Mouse (Mus musculus) left cerebral cortex, adult 11 months (tissue): Measurements from ENCODE around the gene Fgfrl1.
A peak's percentile ranks its signal among the peaks of the same experiment; 100 is the strongest.
"Not testable (repeated sequence)": the region's sequence is repeated elsewhere in the genome, so short reads cannot be mapped to it uniquely, and the experiment has no call there.

Source experiments
- DNase-seq: peaks from one replicate; pipeline ENCODE4 v3.0.0; 2022; ENCODE audit warnings: low spot score

Fgfrl1 gene

DNA sequence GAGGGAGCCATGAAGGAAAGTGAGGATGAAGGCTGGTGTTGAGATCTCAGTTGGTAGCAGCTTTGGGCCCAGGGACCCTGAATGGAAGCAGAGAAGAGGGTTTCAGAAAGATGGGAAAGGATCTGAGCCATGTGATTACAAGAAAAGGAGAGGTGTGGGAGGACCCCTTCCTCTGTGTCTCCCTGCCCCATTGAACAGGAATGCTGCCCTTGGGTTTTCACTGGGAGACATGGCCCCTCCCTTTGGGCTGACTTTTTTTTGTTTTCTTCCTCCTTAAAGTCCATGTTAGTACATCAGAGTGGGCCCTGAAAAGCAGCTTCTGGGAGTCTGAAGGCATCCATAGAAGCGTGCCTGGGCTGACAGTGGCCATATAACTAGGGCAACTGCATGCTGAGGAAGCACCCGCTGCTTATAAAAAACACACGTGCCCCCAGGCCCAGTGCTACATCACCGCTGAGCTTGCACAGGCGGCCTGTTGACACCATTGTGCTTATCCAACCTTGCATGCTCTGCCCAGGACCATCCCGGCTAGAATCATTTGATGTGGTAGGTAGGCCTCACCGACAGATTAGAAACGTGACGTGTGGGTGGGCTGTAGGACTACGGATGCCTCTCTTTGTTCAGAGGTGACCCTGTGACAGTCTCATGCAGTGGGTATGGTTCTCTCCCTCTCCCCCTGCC, 9.3 kb downstream of the Fgfrl1 start:
- no peak for DNase-seq

- no peak for DNase-seq
Measured at GRCm38 (mm10) chr5:108703754-108704626, 11.8 kb downstream of the Fgfrl1 start.

GRCm38 (mm10) chr5:108707758-108708157, 15.6 kb downstream of the Fgfrl1 start:
- DNase-seq: no peak

- no peak for DNase-seq
Measured at GRCm38 (mm10) chr5:108708419-108708818, 16.2 kb downstream of the Fgfrl1 start.

DNA sequence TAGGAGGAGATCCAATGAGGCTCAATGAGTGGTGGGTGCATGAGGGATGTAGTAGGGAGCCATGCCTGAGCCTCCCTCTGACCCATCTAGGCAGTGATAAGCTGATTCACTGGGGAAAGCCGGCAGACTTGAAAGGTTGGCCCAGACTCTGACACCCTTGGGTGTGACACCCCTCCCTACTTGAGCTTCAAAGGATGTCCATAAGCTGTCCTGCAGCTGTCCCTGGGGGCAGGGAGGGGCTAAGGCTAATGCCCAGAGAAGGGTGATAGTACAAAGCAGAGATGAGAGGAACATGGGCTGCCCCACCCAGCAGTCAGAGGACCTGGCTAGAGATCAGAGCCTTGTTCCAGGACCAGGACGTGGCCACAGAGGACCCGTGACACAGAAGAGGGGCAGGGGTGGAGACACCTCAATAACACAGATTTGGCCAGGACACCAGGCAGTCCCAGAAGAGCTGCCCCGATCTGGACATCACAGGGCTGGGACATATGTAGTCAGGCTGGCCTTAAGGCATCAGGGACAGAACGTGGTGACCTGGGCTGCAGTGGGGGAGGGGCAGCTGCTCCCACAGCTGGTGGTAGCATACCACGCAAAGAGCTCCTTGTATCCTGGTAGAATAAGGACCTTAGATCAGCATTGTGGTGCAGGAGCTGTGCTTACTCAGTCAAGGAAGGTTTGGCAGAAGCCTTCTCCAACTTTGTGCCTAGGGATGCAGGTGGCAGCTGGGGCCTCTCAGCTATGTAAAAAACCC, 17.0 kb downstream of the Fgfrl1 start:
- no peak for DNase-seq

DNA sequence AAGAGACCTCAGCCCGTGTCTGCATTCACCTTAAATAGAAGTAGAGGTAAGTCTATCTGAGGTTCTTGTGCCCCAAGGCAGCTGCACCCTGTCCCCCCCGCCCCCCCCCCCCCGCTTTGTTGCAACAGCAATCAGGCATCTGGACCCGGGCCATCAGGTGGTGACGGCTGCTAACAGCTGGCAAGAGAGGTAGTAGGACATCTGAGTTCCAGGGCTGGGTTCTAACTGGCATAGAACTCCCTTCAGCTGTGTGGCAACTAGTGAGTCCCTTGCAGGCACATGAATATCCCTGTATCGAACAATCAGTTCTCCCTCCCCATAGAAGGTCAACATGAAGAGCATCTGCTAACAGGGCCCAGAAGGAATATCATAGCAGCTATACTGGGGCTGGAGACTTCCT, 19.8 kb downstream of the Fgfrl1 start:
- no peak for DNase-seq

DNA sequence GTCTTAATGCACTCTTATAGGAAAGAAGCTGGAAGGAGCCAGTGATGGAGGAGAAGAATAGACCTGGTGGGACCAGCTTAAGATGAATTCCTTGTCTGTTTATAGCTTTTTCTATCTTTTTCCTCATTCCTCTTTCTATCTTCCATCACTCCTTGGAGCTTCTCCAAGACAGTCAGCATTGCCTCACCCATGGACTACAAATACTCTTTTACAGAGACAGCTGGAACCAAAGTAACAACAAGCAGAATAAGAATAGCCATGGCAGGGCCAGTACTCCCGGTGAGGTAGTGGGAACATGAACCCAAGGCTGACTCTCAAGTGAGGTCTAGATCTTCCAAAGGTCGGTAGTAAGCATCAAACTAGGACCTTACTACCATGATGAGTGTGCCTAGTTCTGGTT, 20.9 kb downstream of the Fgfrl1 start:
- DNase-seq: no peak

DNA sequence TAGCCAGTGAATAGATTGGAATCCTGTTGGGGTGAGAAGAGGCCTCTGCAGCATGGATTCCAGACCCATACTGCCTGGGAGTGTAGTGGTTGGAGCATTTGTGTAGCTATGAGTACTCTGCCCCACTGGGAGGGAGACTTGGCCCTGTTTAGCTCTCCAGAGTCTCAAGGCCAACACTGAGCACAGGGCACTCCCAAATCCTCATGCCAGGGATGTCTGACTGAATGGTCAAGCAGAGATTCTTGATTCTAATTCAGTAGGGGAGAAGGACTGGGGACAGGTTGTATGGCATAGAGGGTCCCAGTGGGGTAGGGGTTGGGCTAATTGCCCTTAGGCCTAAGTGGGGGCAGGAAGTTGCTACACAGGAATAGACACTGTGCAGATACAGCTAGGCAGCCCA, 21.5 kb downstream of the Fgfrl1 start:
- no peak for DNase-seq

GRCm38 (mm10) chr5:108714149-108714548, 22.0 kb downstream of the Fgfrl1 start:
- no peak for DNase-seq

DNA sequence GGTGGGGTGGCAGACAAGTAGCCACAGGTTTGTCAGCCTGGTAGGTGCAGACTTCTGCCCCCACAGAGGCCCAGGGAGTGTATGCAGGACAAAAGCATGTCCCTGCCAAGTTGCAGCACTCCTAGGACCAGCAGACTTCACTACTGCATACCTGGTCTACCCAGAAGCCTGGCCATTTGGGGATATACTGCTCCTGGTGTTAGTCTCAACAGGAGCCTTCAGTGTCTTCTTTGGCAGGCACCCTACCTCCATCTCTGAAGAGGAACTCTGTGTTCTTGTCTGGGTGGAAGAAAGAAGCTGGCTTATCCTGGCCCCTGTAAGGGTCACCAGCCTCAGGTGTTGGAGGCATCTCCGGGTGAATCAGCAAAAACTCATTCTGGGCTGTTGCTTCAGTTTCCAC, 23.8 kb downstream of the Fgfrl1 start:
- no peak for DNase-seq

GRCm38 (mm10) chr5:108718051-108718450, 25.9 kb downstream of the Fgfrl1 start:
- DNase-seq: no peak

- DNase-seq: no peak
Measured at GRCm38 (mm10) chr5:108719761-108720160, 27.6 kb downstream of the Fgfrl1 start.

GRCm38 (mm10) chr5:108724006-108724405, 31.8 kb downstream of the Fgfrl1 start:
- DNase-seq: no peak

GRCm38 (mm10) chr5:108726557-108727248, 34.5 kb downstream of the Fgfrl1 start:
- peak; percentile 71 for DNase-seq

GRCm38 (mm10) chr5:108727425-108727824, 35.2 kb downstream of the Fgfrl1 start:
- no peak for DNase-seq

- DNase-seq: no peak
Measured at GRCm38 (mm10) chr5:108741844-108742243, 49.7 kb downstream of the Fgfrl1 start.

DNA sequence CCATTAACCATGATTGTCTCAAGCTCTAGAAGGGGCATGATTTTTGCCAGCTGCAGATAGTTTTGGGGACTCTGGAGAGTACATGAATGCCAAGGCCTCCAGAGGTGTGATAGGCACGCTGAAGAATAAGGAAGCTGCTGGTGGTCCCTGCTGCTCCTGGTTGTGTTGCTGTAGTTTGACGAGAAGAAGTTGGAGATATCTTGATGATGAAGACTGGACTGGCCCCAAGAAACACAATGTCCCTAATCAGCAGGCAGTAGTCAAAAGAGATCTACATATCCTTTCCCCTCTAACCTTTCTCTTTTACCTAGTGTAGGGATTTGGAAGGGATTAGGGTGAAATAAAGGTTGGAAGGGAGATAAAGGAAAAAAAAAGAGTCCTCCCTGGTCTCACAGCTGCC, 50.4 kb downstream of the Fgfrl1 start:
- no peak for DNase-seq

GRCm38 (mm10) chr5:108743856-108744255, 51.7 kb downstream of the Fgfrl1 start:
- DNase-seq: no peak

- no peak for DNase-seq
Measured at GRCm38 (mm10) chr5:108744629-108745028, 52.4 kb downstream of the Fgfrl1 start.

DNA sequence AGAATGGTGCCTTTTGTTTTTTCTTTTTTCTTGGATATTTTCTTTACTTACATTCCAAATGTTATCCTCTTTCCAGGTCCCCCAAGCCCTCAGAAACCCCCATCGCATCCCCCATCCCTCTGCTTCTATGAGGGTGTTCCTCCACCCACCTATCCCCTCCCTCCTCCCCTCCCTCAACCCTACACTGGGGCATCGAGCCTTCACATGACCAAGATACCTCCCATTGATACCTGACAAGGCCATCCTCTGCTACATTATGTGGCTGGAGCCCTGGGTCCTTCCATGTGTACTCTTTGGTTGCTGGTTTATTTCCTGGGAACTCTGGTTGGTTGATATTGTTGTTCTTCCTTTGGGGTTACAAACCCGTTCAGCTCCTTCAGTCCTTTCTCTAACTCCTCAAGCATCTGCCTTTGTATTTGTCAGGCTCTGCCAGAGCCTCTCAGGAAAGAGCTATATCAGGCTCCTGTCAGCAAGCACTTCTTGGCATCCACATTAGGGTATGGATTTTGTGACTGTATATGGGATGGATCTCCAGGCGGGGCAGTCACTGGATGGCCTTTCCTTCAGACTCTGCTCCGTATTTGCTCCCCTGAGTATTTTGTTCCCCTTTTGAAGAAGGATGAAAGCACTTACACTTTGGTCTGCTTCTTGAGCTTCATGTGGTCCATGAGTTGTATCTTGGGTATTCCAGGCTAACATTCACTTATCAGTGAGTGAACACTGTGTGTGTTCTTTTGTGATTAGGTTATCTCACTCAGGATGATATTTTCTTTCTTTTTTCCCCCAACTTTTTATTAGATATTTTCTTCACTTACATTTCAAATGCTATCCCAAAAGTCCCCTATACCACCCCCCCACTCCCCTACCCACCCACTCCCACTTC, 58.4 kb downstream of the Fgfrl1 start:
- DNase-seq: no peak

- DNase-seq: not testable (repeated sequence)
Measured at GRCm38 (mm10) chr5:108751258-108751657, 59.1 kb downstream of the Fgfrl1 start.
